Comparison of ENCODE assay signal across 19 mouse cellular contexts in the genomic region with DNA sequence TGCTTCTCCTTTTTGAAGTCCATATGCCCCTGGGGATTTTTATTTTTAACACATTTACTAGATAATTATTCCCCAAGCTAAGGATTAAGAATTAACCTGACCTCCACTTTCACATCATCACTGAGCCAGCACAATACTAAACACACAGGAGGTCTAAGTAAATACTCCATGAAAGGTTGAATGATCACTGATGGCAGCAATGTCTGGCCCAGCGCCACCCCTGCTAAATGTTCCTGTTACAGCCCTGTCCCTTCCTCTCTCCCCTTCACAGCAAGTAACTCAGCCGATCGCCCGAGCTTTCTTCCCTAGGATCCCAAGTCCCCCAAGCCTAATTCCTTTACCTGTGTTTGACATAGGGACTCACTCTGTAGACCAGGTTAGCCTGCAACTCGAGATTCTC.
A peak's percentile ranks its signal among the peaks of the same experiment; 100 is the strongest.
DNase-seq lines count a peak whose midpoint lies in the region; ATAC-seq lines count a peak whose summit lies in the region.
"Had no signal": no experiment of that assay in that cellular context is flagged by ENCODE, and none has a peak within 500 bp of the region (broad histone marks: within the 10 kb centered on the region; RNA-seq: fewer than 3 reads in every experiment).

No protein-coding gene starts in this region.

- no peaks in the 10 kb centered on the region for H3K27me3 ChIP-seq in intestine, embryonic 16.5 days (replicated peaks; ENCODE audit: control insufficient read depth, insufficient read depth, low read length)
- no peaks in the 10 kb centered on the region for H3K27me3 ChIP-seq in midbrain, embryonic 16.5 days (ENCODE audit: control insufficient read depth, insufficient read depth, low read depth, low read length)
- H3K27me3 ChIP-seq: forebrain, embryonic 12.5 days; heart, embryonic 15.5 days; limb, embryonic 12.5 days; liver, embryonic 13.5 days; midbrain, embryonic 15.5 days had no signal

- 55% methylated on average over 5 of the region's 5 CpGs for WGBS in intestine, embryonic 16.5 days
- WGBS in midbrain, embryonic 16.5 days, result 87% methylated on average over 5 of the region's 5 CpGs

- peak; percentile 17 for DNase-seq in lung, postnatal 36 days
- no peak for DNase-seq in lung, postnatal 4 days
- DNase-seq in kidney, adult 8-10 months, result peak; percentile 57 to 86
- DNase-seq in kidney, postnatal 25 days, result peak; percentile 82 to 83
- no peak for DNase-seq in neural tube, embryonic 10.5 days (ENCODE audit: extremely low spot score, low spot score)
- DNase-seq in layer of hippocampus, postnatal 36 days, result no peak
- DNase-seq: adrenal gland, adult 8-10 months; cerebellum, adult 9-10 months; heart, adult 2 months; liver, embryonic 13.5 days; lung, postnatal 14 days; retina, postnatal 1 day; thymus, postnatal 4 days had no signal

- H3K4me1 ChIP-seq in intestine, embryonic 16.5 days (ENCODE audit: control insufficient read depth, insufficient read depth, low read length), result peaks cover 17% of the 10 kb centered on the region
- H3K4me1 ChIP-seq in midbrain, embryonic 16.5 days (ENCODE audit: control insufficient read depth, insufficient read depth, low read length), result no peaks in the 10 kb centered on the region
- H3K4me1 ChIP-seq: midbrain, embryonic 15.5 days had no signal

- H3K36me3 ChIP-seq in intestine, embryonic 16.5 days (ENCODE audit: control insufficient read depth, insufficient read depth, low read length), result no peaks in the 10 kb centered on the region; the same call in 1 of the 2 replicates
- no peaks in the 10 kb centered on the region for H3K36me3 ChIP-seq in midbrain, embryonic 16.5 days (ENCODE audit: control insufficient read depth, insufficient read depth, low read length)
- H3K36me3 ChIP-seq: heart, embryonic 15.5 days; limb, embryonic 12.5 days; midbrain, embryonic 15.5 days had no signal

- H3K4me3 ChIP-seq in intestine, embryonic 16.5 days (ENCODE audit: low read length), result no peak overlapping the region
- H3K4me3 ChIP-seq in midbrain, embryonic 16.5 days (ENCODE audit: low read depth, low read length), result no peak overlapping the region
- H3K4me3 ChIP-seq: forebrain, embryonic 12.5 days; heart, adult 2 months; heart, embryonic 15.5 days; limb, embryonic 12.5 days; liver, embryonic 13.5 days; midbrain, embryonic 15.5 days had no signal

- no peaks in the 10 kb centered on the region for H3K9me3 ChIP-seq in intestine, embryonic 16.5 days (ENCODE audit: control insufficient read depth, low read length)
- no peaks in the 10 kb centered on the region for H3K9me3 ChIP-seq in midbrain, embryonic 16.5 days (replicated peaks; ENCODE audit: control insufficient read depth, low read length, poor library complexity, severe bottlenecking)
- H3K9me3 ChIP-seq: forebrain, embryonic 12.5 days; heart, embryonic 15.5 days; limb, embryonic 12.5 days; liver, embryonic 13.5 days; midbrain, embryonic 15.5 days had no signal

- ATAC-seq in intestine, embryonic 16.5 days, result no peak
- ATAC-seq in midbrain, embryonic 16.5 days, result no peak
- ATAC-seq: midbrain, embryonic 15.5 days had no signal

- H3K9ac ChIP-seq in intestine, embryonic 16.5 days (ENCODE audit: low read depth, low read length), result no peak overlapping the region
- H3K9ac ChIP-seq in midbrain, embryonic 16.5 days (ENCODE audit: low read depth, low read length), result no peak overlapping the region
- H3K9ac ChIP-seq: forebrain, embryonic 12.5 days; heart, embryonic 15.5 days; limb, embryonic 12.5 days; liver, embryonic 13.5 days; midbrain, embryonic 15.5 days had no signal

- H3K27ac ChIP-seq in intestine, embryonic 16.5 days (ENCODE audit: low read length), result peak overlapping the region; percentile 25
- no peak overlapping the region for H3K27ac ChIP-seq in midbrain, embryonic 16.5 days (ENCODE audit: low read length)
- H3K27ac ChIP-seq: forebrain, embryonic 12.5 days; heart, adult 2 months; heart, embryonic 15.5 days; limb, embryonic 12.5 days; liver, embryonic 13.5 days; midbrain, embryonic 15.5 days had no signal

- H3K4me2 ChIP-seq in intestine, embryonic 16.5 days (ENCODE audit: low read depth, low read length), result no peak overlapping the region
- no peak overlapping the region for H3K4me2 ChIP-seq in midbrain, embryonic 16.5 days (ENCODE audit: low read length)
- H3K4me2 ChIP-seq: forebrain, embryonic 12.5 days; heart, embryonic 15.5 days; limb, embryonic 12.5 days; liver, embryonic 13.5 days; midbrain, embryonic 15.5 days had no signal

Comparison
In these comparisons a context has a peak if more than half of its experiments do, and no peak if none do; other contexts are left out.
1. DNase-seq: peak in lung, postnatal 36 days (single experiment), kidney, adult 8-10 months (2 of 2) and kidney, postnatal 25 days (2 of 2); none in lung, postnatal 4 days (0 of 2), neural tube, embryonic 10.5 days (single experiment) and layer of hippocampus, postnatal 36 days (0 of 2).